Mouse (Mus musculus): ENCODE measurements at regions not wholly inside any gene's neighbourhood (a gene's known extent, or its start where the extent isn't known, plus 50 kb on each side); places are given as distances from the start of the nearest gene placed in this dataset.

DNA sequence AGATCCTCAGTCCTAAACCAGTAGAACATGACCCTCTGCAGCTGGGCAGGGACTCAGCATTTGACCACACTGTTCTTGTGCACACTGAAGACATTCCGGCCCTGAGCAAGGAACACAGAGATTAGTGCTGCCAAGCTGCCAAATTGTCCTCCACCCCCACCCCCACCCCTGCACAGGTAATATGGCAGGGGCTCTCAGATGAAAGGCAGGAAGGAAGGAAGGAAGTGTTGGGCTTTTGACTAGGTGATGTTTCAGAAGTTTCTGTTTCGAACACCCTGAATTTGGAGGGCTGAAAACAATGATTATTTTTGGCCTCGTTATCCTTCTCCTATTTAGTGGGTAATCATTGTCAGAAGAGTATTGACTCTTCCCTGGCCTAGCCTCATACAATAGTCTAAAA is 96.8 kb upstream of the Npas2 start:
- WGBS = 76% methylated on average over 3 of the region's 3 CpGs

DNA sequence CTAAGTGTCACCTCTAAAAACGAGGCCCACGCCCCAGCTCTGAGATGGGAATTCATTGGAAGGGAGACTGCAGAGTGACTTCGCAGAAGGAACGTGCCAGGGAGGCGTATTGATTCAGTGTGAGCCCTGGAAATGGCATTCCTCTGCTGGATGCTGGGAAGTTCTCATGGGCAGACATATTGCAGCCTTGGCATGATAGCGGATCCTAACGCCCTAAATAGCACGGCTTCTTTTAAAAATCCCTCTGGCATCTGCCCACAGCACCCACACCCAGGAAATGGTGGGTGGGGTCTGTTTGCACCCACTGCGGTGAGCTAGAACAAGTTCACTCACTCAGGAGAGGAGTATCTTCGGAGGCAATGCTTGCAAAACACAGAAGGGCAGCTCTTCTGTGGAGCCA is 96.0 kb upstream of the Npas2 start:
- H3K9me3 ChIP-seq (replicated peaks; ENCODE audit: control insufficient read depth, low read length) = no peaks in the 10 kb centered on the region
- no peak overlapping the region for H3K27ac ChIP-seq (ENCODE audit: low read length)
- no peak overlapping the region for H3K9ac ChIP-seq (ENCODE audit: low read length)
- H3K4me2 ChIP-seq (ENCODE audit: low read depth, low read length) = no peak overlapping the region
- no peaks in the 10 kb centered on the region for H3K4me1 ChIP-seq (ENCODE audit: control insufficient read depth, insufficient read depth, low read length)
- no peak overlapping the region for H3K4me3 ChIP-seq (replicated peaks; ENCODE audit: low read length)
- H3K27me3 ChIP-seq (ENCODE audit: control insufficient read depth, insufficient read depth, low read length) = no peaks in the 10 kb centered on the region
- no peaks in the 10 kb centered on the region for H3K36me3 ChIP-seq (ENCODE audit: control insufficient read depth, insufficient read depth, low read length)
- ATAC-seq (ENCODE audit: insufficient read depth, low FRiP score) = no peak
- 84% methylated on average over 10 of the region's 10 CpGs for WGBS

More for the DNA sequence above, 96.8 kb upstream of the Npas2 start:
- H3K9ac ChIP-seq (ENCODE audit: low read length) = no peak overlapping the region
- H3K4me2 ChIP-seq (ENCODE audit: low read depth, low read length) = no peak overlapping the region
- H3K4me3 ChIP-seq (replicated peaks; ENCODE audit: low read length) = no peak overlapping the region
- no peak overlapping the region for H3K27ac ChIP-seq (ENCODE audit: low read length)
- no peak for ATAC-seq (ENCODE audit: insufficient read depth, low FRiP score)
- no peaks in the 10 kb centered on the region for H3K27me3 ChIP-seq (ENCODE audit: control insufficient read depth, insufficient read depth, low read length)
- no peaks in the 10 kb centered on the region for H3K9me3 ChIP-seq (replicated peaks; ENCODE audit: control insufficient read depth, low read length)
- H3K36me3 ChIP-seq (ENCODE audit: control insufficient read depth, insufficient read depth, low read length) = no peaks in the 10 kb centered on the region
- no peaks in the 10 kb centered on the region for H3K4me1 ChIP-seq (ENCODE audit: control insufficient read depth, insufficient read depth, low read length)

DNA sequence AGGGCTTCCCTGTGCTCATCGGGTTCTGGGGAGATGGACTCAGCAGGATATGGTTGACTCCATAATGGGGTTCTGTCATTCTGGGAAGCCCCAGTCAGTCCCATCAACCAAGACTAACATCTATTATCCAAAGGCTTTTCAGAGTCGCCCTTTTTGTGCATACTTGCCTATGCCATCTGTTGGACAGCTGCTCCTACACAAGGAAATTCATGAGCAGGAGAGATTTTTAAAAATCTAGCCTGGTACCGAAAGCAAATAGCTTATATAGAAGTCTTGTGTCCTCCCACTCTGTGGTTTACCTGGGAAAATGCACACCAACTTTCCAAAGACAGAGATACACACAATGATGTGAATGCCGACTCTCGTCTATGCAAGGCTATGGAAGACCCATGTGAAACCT is 95.4 kb upstream of the Npas2 start:
- Histone ChIP-seq H3K4me1 (ENCODE audit: control insufficient read depth, insufficient read depth, low read length) (no peaks in the 10 kb centered on the region), H3K9me3 (replicated peaks; ENCODE audit: control insufficient read depth, low read length) (no peaks in the 10 kb centered on the region), H3K27ac (ENCODE audit: low read length) (no peak overlapping the region), H3K27me3 (ENCODE audit: control insufficient read depth, insufficient read depth, low read length) (no peaks in the 10 kb centered on the region), H3K4me3 (replicated peaks; ENCODE audit: low read length) (no peak overlapping the region), H3K9ac (ENCODE audit: low read length) (no peak overlapping the region), H3K36me3 (ENCODE audit: control insufficient read depth, insufficient read depth, low read length) (no peaks in the 10 kb centered on the region), H3K4me2 (ENCODE audit: low read depth, low read length) (no peak overlapping the region)
- WGBS = 88% methylated on average over 5 of the region's 5 CpGs
- ATAC-seq (ENCODE audit: insufficient read depth, low FRiP score) = no peak

DNA sequence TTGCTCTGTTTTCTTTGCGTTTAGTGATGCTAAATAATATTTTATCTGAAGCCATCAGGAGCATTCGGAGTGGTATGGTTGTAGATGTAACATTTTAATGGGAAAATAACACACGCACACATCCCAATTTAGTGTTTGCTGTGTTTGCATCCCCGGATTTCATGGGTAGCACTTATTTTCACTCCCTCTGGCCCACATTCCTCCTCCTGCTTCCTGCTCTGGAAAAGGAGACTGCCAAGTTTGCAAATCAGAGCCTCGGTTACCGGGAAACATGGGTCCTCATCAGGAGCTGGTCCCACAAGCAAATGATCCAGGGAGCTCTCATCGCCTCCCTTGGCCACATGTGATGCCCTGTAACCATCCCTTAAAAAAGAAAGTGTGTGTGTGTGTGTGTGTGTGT is 94.3 kb upstream of the Npas2 start:
- no peaks in the 10 kb centered on the region for H3K9me3 ChIP-seq (replicated peaks; ENCODE audit: control insufficient read depth, low read length)
- H3K4me2 ChIP-seq (ENCODE audit: low read depth, low read length) = no peak overlapping the region
- no peak overlapping the region for H3K4me3 ChIP-seq (replicated peaks; ENCODE audit: low read length)
- no peak overlapping the region for H3K9ac ChIP-seq (ENCODE audit: low read length)
- no peak for ATAC-seq (ENCODE audit: insufficient read depth, low FRiP score)
- no peaks in the 10 kb centered on the region for H3K27me3 ChIP-seq (ENCODE audit: control insufficient read depth, insufficient read depth, low read length)
- H3K27ac ChIP-seq (ENCODE audit: low read length) = no peak overlapping the region
- WGBS = 84% methylated on average over 7 of the region's 7 CpGs
- H3K4me1 ChIP-seq (ENCODE audit: control insufficient read depth, insufficient read depth, low read length) = no peaks in the 10 kb centered on the region
- no peaks in the 10 kb centered on the region for H3K36me3 ChIP-seq (ENCODE audit: control insufficient read depth, insufficient read depth, low read length)

DNA sequence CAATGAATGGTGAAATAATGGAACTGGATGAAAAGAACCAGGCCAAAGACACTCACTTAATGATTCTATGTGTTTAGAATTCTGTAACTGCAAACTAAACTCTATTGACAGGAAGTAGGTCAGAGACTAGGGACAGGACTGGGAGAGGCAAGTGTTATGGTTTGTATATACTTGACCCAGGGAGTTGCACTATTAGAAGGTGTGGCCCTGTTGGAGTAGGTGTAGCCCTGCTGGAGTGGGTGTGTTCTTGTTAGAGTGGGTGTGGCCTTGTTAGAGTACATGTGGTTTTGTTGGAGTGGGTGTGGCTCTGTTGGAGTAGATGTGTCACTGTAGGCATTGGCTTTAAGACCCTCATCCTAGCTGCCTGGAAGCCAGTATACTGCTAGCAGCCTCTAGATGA is 93.0 kb upstream of the Npas2 start:
- no peaks in the 10 kb centered on the region for H3K9me3 ChIP-seq (replicated peaks; ENCODE audit: control insufficient read depth, low read length)
- no peak overlapping the region for H3K9ac ChIP-seq (ENCODE audit: low read length)
- H3K4me2 ChIP-seq (ENCODE audit: low read depth, low read length) = no peak overlapping the region
- H3K4me1 ChIP-seq (ENCODE audit: control insufficient read depth, insufficient read depth, low read length) = peaks cover 3% of the 10 kb centered on the region; the same call in 1 of the 2 replicates
- H3K27ac ChIP-seq (ENCODE audit: low read length) = no peak overlapping the region
- no peaks in the 10 kb centered on the region for H3K27me3 ChIP-seq (ENCODE audit: control insufficient read depth, insufficient read depth, low read length)
- H3K4me3 ChIP-seq (replicated peaks; ENCODE audit: low read length) = no peak overlapping the region
- H3K36me3 ChIP-seq (ENCODE audit: control insufficient read depth, insufficient read depth, low read length) = no peaks in the 10 kb centered on the region
- no peak for ATAC-seq (ENCODE audit: insufficient read depth, low FRiP score)

DNA sequence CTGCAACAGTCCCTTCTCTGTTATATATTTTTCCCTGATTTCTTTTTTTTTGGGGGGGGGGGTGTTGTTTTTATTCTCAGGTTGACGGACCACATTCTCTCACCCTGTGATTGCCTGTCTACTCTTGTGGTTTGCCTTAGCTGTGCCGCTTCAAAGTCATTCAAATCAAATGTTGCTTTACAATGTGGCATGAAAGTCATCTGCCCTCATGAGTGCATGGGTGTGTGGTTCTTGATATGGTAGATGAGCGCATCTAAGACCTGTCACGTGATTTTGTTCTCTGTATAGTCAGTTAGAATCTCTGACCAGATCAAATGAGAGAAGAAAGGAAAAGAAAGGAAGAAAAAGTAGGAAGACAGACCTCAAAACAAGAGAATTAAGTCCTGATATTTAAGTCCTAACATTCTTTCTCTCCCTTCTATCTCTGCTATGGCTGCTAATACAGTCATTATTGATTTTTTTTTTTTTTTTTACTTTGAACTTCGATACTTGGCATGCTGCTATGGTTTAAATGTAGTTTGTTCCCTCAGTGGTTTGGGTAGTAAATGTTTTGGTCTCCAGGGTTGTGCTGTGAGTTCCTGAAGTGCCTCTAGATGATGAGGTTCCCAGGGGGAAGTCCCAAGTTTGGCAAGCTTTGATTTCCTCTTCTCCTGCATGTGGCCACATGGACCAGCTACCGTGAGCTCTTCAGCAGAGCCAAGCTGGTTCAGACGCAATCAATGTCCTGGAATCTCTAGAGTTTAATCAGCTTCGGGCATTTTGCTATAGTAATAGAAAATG is 91.2 kb upstream of the Npas2 start:
- Histone ChIP-seq H3K4me2 (ENCODE audit: low read depth, low read length) (no peak overlapping the region), H3K9ac (ENCODE audit: low read length) (no peak overlapping the region), H3K27ac (ENCODE audit: low read length) (no peak overlapping the region), H3K4me1 (ENCODE audit: control insufficient read depth, insufficient read depth, low read length) (peaks cover 3% of the 10 kb centered on the region; the same call in 1 of the 2 replicates), H3K27me3 (ENCODE audit: control insufficient read depth, insufficient read depth, low read length) (no peaks in the 10 kb centered on the region), H3K36me3 (ENCODE audit: control insufficient read depth, insufficient read depth, low read length) (no peaks in the 10 kb centered on the region), H3K4me3 (replicated peaks; ENCODE audit: low read length) (no peak overlapping the region), H3K9me3 (replicated peaks; ENCODE audit: control insufficient read depth, low read length) (no peaks in the 10 kb centered on the region)
- WGBS = 80% methylated on average over 8 of the region's 8 CpGs
- ATAC-seq (ENCODE audit: insufficient read depth, low FRiP score) = no peak

DNA sequence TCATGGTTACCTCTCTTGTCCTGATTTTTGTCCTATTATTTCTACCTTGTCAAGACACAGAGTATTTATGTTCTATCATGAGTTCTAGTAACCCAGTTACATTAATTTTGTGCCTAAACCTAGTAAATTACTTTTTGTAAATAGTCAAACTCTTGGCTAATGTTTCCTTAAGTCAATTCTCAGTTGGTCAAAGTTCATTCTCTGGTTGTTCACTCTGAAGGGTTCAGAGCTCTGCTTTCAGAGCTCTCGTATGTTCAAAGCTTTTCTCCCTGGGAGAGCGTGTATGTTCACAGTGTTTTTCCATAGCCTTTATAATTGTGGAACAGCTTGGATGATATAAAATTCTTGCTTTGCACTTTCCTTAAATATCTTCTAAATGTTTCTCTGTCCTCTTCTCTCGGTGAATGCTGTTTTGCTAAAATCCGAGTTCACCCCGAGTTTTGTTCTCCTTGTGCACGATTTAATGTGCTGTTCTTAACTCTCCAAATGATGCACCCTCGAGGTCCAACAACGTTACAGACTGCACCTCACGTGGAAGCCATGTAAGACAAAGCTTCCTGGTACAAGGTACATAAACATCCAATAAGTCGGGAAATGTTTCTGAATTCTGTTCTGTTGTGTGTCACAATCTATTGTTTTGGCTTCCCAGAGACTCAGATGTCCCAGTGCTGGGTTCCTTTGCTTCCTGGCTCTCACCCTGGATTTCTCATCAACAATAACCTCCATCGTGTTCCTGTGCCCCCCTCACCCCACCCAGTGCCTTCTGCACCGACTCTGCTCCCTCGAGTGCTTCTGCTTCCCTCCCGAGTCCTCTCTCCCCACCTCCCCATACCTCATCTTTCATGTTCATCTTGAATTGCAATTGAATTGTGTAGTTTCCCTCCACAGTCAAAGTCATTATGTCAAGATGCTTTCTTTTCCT is 90.3 kb upstream of the Npas2 start:
- 74% methylated on average over 14 of the region's 14 CpGs for WGBS
- no peak for ATAC-seq (ENCODE audit: insufficient read depth, low FRiP score)
- no peaks in the 10 kb centered on the region for H3K9me3 ChIP-seq (replicated peaks; ENCODE audit: control insufficient read depth, low read length)
- peaks cover 3% of the 10 kb centered on the region; the same call in 1 of the 2 replicates for H3K4me1 ChIP-seq (ENCODE audit: control insufficient read depth, insufficient read depth, low read length)
- H3K4me2 ChIP-seq (ENCODE audit: low read depth, low read length) = no peak overlapping the region
- no peaks in the 10 kb centered on the region for H3K27me3 ChIP-seq (ENCODE audit: control insufficient read depth, insufficient read depth, low read length)
- H3K9ac ChIP-seq (ENCODE audit: low read length) = no peak overlapping the region
- H3K36me3 ChIP-seq (ENCODE audit: control insufficient read depth, insufficient read depth, low read length) = no peaks in the 10 kb centered on the region
- H3K4me3 ChIP-seq (replicated peaks; ENCODE audit: low read length) = no peak overlapping the region
- H3K27ac ChIP-seq (ENCODE audit: low read length) = no peak overlapping the region

DNA sequence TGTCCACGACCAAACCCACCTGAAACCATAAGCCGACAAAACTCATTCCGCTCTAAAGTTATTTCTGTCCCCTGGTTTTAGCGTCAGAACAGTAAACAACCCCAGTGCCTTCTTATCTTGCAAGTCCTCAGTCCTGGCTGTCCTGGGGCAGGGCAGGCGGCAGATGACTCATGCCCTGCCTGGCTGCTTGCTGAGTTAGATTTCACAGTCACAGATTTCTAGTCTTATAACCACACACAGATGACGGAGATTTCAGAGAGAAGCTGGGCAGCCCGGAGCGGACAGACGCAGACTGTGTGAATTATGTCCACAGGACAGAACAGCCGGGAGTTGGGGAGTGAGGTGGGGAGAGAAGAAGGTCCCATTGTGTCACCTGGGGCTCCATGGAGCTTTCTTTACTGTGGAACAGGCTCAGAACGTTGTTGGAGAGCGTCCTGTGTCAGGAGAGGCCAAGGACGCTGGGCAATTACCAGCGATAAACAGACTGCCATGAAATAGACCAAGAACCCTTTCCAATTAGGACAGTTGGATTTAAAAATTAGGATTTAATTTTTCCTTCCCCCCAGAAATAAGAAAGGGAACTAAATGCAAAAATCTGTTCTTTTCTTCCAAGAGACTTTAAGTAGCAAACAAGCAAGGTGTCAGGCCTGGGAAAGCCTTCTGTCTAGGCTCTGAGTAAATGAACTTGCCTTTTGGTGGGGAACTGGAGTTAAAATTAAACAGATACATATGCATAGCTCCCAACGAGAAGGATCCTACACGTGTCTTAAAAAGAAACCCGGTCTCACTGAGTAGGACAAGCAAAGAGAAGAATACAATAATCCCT is 87.8 kb upstream of the Npas2 start:
- H3K4me3 ChIP-seq (replicated peaks; ENCODE audit: low read length) = no peak overlapping the region
- no peaks in the 10 kb centered on the region for H3K36me3 ChIP-seq (ENCODE audit: control insufficient read depth, insufficient read depth, low read length)
- H3K9me3 ChIP-seq (replicated peaks; ENCODE audit: control insufficient read depth, low read length) = no peaks in the 10 kb centered on the region
- H3K27me3 ChIP-seq (ENCODE audit: control insufficient read depth, insufficient read depth, low read length) = no peaks in the 10 kb centered on the region
- peak; percentile 86; the same call in 1 of the 2 replicates for ATAC-seq (ENCODE audit: insufficient read depth, low FRiP score)
- no peak overlapping the region for H3K4me2 ChIP-seq (ENCODE audit: low read depth, low read length)
- H3K9ac ChIP-seq (ENCODE audit: low read length) = no peak overlapping the region
- H3K27ac ChIP-seq (ENCODE audit: low read length) = peak overlapping the region; percentile 48; the same call in 1 of the 2 replicates
- 48% methylated on average over 17 of the region's 17 CpGs for WGBS
- H3K4me1 ChIP-seq (ENCODE audit: control insufficient read depth, insufficient read depth, low read length) = peaks cover 3% of the 10 kb centered on the region; the same call in 1 of the 2 replicates

DNA sequence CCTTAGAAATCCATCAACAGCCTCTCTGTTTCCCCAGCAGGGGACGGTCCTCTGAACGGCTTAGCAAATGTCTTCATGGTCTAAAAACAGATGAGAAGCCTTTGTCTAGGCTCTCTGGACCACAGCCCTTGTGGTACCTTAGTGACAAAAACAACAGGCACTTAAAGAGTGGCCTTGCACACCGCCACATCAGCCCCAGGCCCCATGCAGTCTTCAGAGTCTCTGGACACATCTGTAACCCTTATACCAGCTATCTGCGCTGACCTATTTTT is 87.2 kb upstream of the Npas2 start:
- H3K9me3 ChIP-seq (replicated peaks; ENCODE audit: control insufficient read depth, low read length) = no peaks in the 10 kb centered on the region
- no peak overlapping the region for H3K27ac ChIP-seq (ENCODE audit: low read length)
- 83% methylated on average over 4 of the region's 4 CpGs for WGBS

More for the DNA sequence above, 87.2 kb upstream of the Npas2 start:
- Histone ChIP-seq H3K4me2 (ENCODE audit: low read depth, low read length) (no peak overlapping the region), H3K36me3 (ENCODE audit: control insufficient read depth, insufficient read depth, low read length) (no peaks in the 10 kb centered on the region), H3K9ac (ENCODE audit: low read length) (no peak overlapping the region), H3K27me3 (ENCODE audit: control insufficient read depth, insufficient read depth, low read length) (no peaks in the 10 kb centered on the region), H3K4me1 (ENCODE audit: control insufficient read depth, insufficient read depth, low read length) (peaks cover 3% of the 10 kb centered on the region; the same call in 1 of the 2 replicates), H3K4me3 (replicated peaks; ENCODE audit: low read length) (no peak overlapping the region)
- no peak for ATAC-seq (ENCODE audit: insufficient read depth, low FRiP score)
